Mouse (Mus musculus) ovary, adult 2 months (tissue): Measurements from ENCODE around the gene Suox. TPM values are rescaled to one million over a fixed set of nuclear protein-coding genes. Genes with fewer than 3 reads are reported as not detected.

Experiments
- polyA plus RNA-seq: library from polyadenylated mRNA; depleted of rRNA; stranded (reverse); fragments of >200 nt; gene quantifications from 2 replicates; pipeline ENCODE4 v1.2.3, GENCODE M21; 2012; rRNA removed

Suox gene
- 6.7 and 11.9 TPM in 2 replicates for polyA plus RNA-seq

DNA sequence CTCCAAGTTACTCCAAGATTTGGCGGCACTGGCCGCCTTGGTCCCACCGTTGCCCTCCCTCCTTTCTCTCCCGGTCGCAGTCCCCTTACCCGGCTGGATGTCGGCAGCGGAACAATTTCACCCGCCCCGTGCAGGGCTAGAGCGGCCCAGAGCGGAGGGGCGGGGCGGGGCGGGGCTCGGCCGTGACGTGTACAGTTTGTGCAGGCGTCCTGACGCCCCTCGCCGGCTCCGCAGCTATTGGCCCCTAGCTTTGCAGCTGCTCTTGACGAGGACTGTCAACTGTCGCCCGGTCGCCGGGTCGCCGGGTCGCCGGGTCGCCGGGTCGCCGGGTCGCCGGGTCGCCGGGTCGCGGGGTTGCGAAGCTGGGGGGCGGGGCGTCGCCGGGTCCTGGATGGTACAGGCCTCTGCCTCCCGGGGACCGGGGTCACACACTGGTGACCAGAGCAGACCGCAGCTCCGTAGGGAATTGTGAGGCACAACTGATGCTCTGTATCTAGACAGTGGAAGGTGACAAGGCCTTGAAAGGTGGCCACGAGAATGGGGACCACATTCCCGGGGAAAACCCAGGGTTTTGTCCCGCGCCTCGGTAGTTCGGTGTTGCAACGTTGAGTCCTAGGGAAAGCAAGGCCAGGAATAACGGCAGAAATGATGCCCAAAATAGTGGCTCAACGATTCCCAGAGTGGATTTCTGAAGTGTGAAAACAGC, at the start of gene Suox:
Gene Suox (minus strand): TSS at position 311 of the 706 bp plus-strand sequence.

DNA sequence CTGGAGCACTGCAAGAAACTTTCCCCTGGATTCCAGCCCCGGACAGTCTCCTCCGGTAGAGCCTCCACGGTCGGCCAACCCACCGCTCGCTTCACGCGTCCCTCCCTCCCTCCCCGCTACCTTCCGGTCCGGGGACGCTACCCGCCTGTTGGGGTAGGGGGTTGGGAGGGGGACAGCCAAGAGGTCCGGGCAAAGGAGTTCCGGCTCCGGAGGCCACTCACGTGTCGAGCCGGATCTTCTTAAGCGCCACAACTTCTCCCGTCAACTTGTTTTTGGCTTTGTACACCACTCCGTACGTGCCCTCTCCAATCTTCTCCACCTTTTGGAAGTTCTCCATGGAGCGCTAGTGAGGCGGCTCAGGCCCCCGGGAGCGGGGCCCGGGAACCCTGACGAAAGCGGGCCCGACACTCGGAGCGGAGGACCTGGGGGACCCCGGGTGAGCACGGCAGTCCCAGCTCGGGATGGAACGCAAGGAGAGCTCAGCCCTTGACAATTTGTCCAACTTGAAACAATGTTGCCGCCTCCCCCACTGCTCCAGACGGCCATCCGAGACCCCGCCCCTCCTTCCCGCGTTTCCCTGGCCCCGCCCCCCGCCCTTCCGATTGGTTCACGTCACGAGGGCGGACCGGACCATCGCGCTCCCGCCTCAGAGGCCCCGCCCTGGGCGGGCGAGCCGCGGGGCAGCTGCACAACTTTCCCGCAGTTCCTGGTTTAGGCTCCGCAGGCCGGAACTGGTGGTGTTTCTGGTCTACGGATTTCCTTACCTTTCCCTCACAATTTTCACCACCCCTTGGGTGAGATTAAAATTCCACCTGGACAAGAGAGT, 30.8 kb upstream of the Suox start, which contains the start of gene Cdk2:
Gene Cdk2 (minus strand): TSS at position 541 of the 826 bp plus-strand sequence.

DNA sequence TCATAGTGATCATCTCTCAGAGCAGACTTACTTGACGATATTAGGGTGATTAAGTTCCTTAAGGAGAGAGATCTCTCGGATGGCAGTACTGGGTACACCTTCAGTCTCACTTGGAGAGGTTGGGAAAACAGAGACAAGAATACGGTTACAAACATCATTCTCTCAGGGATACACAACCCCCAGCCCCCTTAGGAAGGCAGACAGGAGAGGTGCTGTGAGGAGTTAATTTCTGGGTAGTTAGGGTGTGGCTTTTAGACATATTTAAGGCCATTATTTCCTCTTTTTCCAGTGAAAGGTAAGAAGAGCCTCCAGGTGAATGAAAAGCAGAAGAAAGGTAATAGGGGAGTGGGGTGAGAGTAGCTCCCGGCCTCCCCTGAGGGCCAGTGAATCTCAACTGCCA, 30.0 kb upstream of the Suox start, which contains the start of gene Pmel:
Gene Pmel (plus strand): TSS at position 301 of the 400 bp plus-strand sequence.

DNA sequence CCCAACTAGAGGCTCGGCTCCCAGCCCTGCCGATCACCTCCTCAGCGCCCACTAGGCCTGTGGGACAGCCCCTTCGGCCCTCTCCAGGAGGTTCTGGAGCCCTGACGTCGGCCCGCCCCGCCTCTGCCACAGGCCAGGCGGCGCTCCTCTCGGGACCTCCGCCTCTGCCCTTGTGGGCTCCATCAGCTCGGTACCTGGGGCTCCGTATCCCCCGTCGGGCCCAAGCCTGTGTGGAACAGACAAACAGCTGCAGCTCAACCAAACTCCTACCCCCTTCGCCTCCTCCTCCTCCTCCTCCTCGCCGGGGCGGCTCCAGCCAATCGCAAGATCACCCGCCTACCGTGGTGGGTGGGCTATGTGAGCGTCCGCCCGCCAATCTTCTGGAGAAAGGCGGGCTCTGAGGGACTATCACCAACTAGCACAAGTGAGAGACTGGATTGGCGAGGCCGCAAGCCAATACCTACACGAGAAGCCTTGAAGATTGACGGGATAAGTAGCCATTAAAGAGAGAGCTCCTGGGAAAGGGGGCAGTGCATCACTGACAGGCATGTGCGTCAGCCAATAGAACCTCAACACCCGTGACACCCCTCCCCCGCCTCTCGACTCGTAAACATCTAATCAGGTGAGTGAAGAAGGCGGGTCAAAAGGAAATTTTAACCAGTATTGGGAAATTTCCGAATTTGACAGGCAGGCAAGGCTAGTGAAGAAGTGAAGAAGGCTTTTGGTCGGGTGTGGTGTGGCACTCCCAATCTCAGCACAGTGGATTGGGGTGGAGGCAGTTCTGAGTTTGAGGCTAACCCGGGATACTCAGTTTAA, 22.3 kb upstream of the Suox start, which contains the start of gene Rab5b:
Gene Rab5b (minus strand): TSS at position 273 of the 816 bp plus-strand sequence.

DNA sequence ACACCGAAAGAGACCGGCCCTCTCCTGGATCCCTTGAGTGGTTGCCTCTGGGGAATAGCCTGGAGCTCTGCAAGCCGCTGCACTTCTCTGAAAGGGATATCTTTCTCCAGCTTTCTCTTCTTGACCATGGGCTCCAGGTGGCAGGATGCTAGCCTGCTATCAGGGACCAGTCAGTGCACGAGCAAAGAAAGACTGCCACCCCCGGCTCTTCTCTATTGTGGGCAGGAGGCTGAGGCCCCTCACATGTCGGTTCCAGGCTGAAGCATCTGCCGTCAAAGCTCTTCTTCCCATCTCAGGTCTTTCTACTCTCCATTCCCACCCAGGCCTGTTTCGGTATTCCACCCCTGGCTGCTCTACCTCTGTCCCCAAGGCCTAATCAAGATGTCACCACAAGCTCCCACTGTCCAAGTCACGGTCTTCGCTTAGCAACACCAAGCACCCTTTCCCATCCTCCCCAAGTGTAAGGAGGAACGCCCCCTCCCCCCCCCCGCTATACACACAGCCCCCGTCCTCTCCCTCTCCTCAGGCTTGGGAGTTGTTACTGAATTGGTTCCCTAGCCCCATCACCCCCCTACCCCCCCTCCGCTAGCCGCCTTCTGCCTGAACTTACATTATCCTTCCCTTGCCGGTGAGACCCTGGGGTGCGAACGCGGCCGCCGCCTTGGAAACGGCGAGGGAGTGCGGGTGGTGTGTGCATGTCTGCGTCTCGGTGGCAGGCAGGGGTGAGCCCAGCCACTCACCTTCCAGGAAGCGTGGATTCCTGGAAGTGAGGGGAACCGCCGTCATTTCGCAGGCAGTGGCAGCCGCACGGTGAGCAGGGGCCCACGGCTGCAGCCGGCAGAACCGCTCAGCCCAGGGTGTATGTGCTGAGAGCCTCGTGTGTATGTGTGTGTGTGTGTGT, 28.5 kb downstream of the Suox start, which contains the start of gene Ikzf4:
Gene Ikzf4 (minus strand): TSS at position 881 of the 901 bp plus-strand sequence.

DNA sequence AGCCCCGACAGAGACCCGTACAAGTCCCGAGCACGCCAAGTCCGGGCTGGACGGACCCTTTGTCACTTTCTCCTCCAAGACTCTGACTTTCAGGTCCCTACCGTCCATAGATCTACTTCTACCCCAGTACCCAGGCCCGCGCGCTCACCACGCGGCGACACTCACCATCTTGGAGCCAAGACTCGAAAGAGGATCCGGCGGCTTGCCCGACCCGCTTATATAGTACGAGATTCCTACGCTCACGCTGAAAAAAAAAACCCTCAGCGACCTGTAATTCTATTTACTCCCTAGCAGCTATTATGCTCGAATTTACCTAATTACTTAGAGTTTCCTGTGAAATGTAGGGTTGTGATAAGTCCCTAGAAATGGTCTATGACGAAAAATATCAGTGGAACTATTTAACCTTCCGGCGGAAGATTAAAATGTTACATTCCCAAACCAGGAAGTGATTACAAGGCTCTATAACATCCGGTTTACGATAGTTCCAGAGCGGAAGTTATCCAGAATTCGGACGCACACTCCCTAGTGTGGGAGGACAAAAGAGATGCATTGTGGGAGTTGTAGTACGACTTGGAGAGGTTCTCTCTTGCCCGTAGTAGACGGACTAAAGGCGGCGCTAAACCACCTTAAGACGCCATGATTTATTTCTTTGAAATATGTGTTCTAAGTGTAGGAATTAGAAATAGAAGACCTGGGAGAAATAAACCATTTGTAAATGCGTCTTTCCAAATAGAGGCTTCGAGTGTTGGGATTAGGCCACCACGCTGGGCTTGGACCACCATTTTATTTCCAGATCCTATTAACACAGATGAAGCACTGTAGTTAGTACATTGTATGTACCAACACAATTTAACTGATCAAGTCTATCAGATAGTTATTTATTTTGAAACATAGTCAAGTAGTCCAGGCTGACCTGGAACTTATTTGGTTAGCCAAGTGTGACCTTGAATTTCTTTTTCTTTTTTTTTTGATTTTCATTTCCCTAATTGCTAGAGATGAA, 47.3 kb downstream of the Suox start, which contains the start of gene Rps26:
Gene Rps26 (minus strand): TSS at position 437 of the 1,000 bp plus-strand sequence.

Other genes with a start within 250 kb of the Suox start
- gene Smarcc2, start 214.8 kb downstream of the Suox start, polyA plus RNA-seq = 130 and 148 TPM in 2 replicates
- 1,000 and 1,018 TPM in 2 replicates for gene Myl6, start 179.9 kb downstream of the Suox start, polyA plus RNA-seq
- gene Myl6b, start 175.4 kb downstream of the Suox start, polyA plus RNA-seq = 4.9 and 5.2 TPM in 2 replicates
- 72.6 and 73.1 TPM in 2 replicates for gene Esyt1, start 148.2 kb downstream of the Suox start, polyA plus RNA-seq
- 18.0 and 21.1 TPM in 2 replicates for gene Zc3h10, start 126.3 kb downstream of the Suox start, polyA plus RNA-seq
- 2,417 and 2,489 TPM in 2 replicates for gene Rpl41, start 124.8 kb downstream of the Suox start, polyA plus RNA-seq
- gene Pa2g4, start 108.1 kb downstream of the Suox start, polyA plus RNA-seq = 14.1 and 17.1 TPM in 2 replicates
- gene Erbb3, start 84.4 kb downstream of the Suox start, polyA plus RNA-seq = 6.8 and 6.9 TPM in 2 replicates
- gene Rps26, start 47.3 kb downstream of the Suox start, polyA plus RNA-seq = 1,277 and 1,434 TPM in 2 replicates
- gene Ikzf4, start 28.1 kb downstream of the Suox start, polyA plus RNA-seq = 2.2 and 3.8 TPM in 2 replicates
- gene Rab5b, start 22.2 kb upstream of the Suox start, polyA plus RNA-seq = 68.7 and 73.1 TPM in 2 replicates
- gene Pmel, start 30.1 kb upstream of the Suox start, polyA plus RNA-seq = 1.5 and 1.9 TPM in 2 replicates
- 17.5 and 21.4 TPM in 2 replicates for gene Cdk2, start 31.0 kb upstream of the Suox start, polyA plus RNA-seq
- gene Dgka, start 70.8 kb upstream of the Suox start, polyA plus RNA-seq = 14.3 and 18.2 TPM in 2 replicates
- gene Pym1, start 73.8 kb upstream of the Suox start, polyA plus RNA-seq = 20.8 and 23.0 TPM in 2 replicates
- gene Mmp19, start 116.8 kb upstream of the Suox start, polyA plus RNA-seq = 10.0 and 11.3 TPM in 2 replicates
- 10.4 and 10.8 TPM in 2 replicates for gene Dnajc14, start 130.0 kb upstream of the Suox start, polyA plus RNA-seq
- 34.2 and 35.6 TPM in 2 replicates for gene Tmem198b, start 130.3 kb upstream of the Suox start, polyA plus RNA-seq
- gene Sarnp, start 143.3 kb upstream of the Suox start, polyA plus RNA-seq = 1.6 and 4.1 TPM in 2 replicates
- 30.3 and 44.4 TPM in 2 replicates for gene Ormdl2, start 147.6 kb upstream of the Suox start, polyA plus RNA-seq
- gene Gdf11, start 217.6 kb upstream of the Suox start, polyA plus RNA-seq = 4.8 and 5.4 TPM in 2 replicates
- 152 and 168 TPM in 2 replicates for gene Cd63, start 226.9 kb upstream of the Suox start, polyA plus RNA-seq
- gene Rdh5, start 248.8 kb upstream of the Suox start, polyA plus RNA-seq = 34.5 and 43.3 TPM in 2 replicates
- gene Bloc1s1, start 250.0 kb upstream of the Suox start, polyA plus RNA-seq = 242 and 261 TPM in 2 replicates